Mouse (Mus musculus) embryonic fibroblast, embryonic 13.5 days (primary cell): ENCODE results near the gene Dab2ip.

Experiments
- CTCF ChIP-seq: IDR thresholded peaks from 2 replicates; pipeline ENCODE4 v1.5.1; 2011; ENCODE audit warnings: mild to moderate bottlenecking, control low read depth, low read length, moderate library complexity, borderline replicate concordance; ENCODE audit not compliant: insufficient read depth
- POLR2A ChIP-seq: IDR thresholded peaks from 2 replicates; pipeline ENCODE4 v1.6.1; 2011; ENCODE audit warnings: low read depth, mild to moderate bottlenecking, control low read depth, low read length, moderate library complexity

- no peak for TF ChIP-seq CTCF
- TF ChIP-seq POLR2A, result no peak
Measured at GRCm38 (mm10) chr2:35591961-35592724, 34.1 kb downstream of the Dab2ip start.
